Mouse (Mus musculus) stomach, postnatal 0 days (tissue): ENCODE measurements around the gene Cep68. TPM values are rescaled to one million over a fixed set of nuclear protein-coding genes. Genes with fewer than 3 reads are reported as not detected.

Experiments
- ATAC-seq: fragments of 200-750 bp; cut with Nextera tagmentation; 2 replicates; pipeline ENCODE4 v1.8.0; 2017; ENCODE audit not compliant: low FRiP score, low TSS enrichment
- DNase-seq: peaks from one replicate; pipeline ENCODE4 v3.0.0-alpha.2; 2016; ENCODE audit warnings: low spot score
- H3K27ac ChIP-seq: fragments of 300-500 bp; sonication (generic); replicated peaks from 2 replicates; pipeline ENCODE4 v1.5.1; 2014; ENCODE audit warnings: mild to moderate bottlenecking, control low read depth
- H3K27me3 ChIP-seq: fragments of 300-500 bp; sonication (generic); 2 replicates; pipeline ENCODE4 v1.6.1; 2014; ENCODE audit warnings: low read length; ENCODE audit not compliant: control insufficient read depth, insufficient read depth
- H3K36me3 ChIP-seq: fragments of 300-500 bp; sonication (generic); 2 replicates; pipeline ENCODE4 v1.6.1; 2014; ENCODE audit warnings: low read length, mixed read lengths; ENCODE audit not compliant: control insufficient read depth, insufficient read depth
- H3K4me1 ChIP-seq: fragments of 300-500 bp; sonication (generic); replicated peaks from 2 replicates; pipeline ENCODE4 v1.6.1; 2014; ENCODE audit warnings: antibody characterized with exemption; ENCODE audit not compliant: control insufficient read depth, insufficient read depth
- H3K4me2 ChIP-seq: fragments of 300-500 bp; sonication (generic); replicated peaks from 2 replicates; pipeline ENCODE4 v1.6.1; 2014; ENCODE audit warnings: low read depth, mild to moderate bottlenecking, control low read depth, moderate library complexity
- H3K4me3 ChIP-seq: fragments of 300-500 bp; sonication (generic); 2 replicates; pipeline ENCODE4 v1.5.1; 2014; ENCODE audit warnings: low read depth, low read length, control low read depth
- H3K9ac ChIP-seq: fragments of 300-500 bp; sonication (generic); 2 replicates; pipeline ENCODE4 v1.6.1; 2014; ENCODE audit warnings: mild to moderate bottlenecking, low read length, control low read depth, mixed read lengths
- H3K9me3 ChIP-seq: fragments of 300-500 bp; sonication (generic); 2 replicates; pipeline ENCODE4 v1.6.1; 2016; ENCODE audit warnings: low read length; ENCODE audit not compliant: control insufficient read depth
- CTCF ChIP-seq: IDR thresholded peaks from 2 replicates; pipeline ENCODE4 v1.5.1; 2016; ENCODE audit warnings: antibody characterized with exemption, low read depth, mild to moderate bottlenecking, moderate library complexity
- EP300 ChIP-seq: optimal IDR thresholded peaks from 2 replicates; pipeline ENCODE3; 2016; ENCODE audit warnings: antibody characterized with exemption
- WGBS: fragments of 180-500 bp; shearing (Covaris S2); extraction: QIAGEN DNeasy Blood & Tissue Kit; methylation state at CpG from one replicate; pipeline ENCODE4 v1.1.7; 2014; 5-methylcytosine and 5-hydroxymethylcytosine counted together
- polyA plus RNA-seq: library from polyadenylated mRNA; unstranded; fragments of >200 nt; fragmentation: Nextera tagmentation; extraction: Ambion mirVana; gene quantifications from 2 replicates; pipeline ENCODE4 v1.2.1, GENCODE M21; 2015

Gene Cep68
- polyA plus RNA-seq, 1 experiment from 2014 or later: 8.4 TPM

DNA sequence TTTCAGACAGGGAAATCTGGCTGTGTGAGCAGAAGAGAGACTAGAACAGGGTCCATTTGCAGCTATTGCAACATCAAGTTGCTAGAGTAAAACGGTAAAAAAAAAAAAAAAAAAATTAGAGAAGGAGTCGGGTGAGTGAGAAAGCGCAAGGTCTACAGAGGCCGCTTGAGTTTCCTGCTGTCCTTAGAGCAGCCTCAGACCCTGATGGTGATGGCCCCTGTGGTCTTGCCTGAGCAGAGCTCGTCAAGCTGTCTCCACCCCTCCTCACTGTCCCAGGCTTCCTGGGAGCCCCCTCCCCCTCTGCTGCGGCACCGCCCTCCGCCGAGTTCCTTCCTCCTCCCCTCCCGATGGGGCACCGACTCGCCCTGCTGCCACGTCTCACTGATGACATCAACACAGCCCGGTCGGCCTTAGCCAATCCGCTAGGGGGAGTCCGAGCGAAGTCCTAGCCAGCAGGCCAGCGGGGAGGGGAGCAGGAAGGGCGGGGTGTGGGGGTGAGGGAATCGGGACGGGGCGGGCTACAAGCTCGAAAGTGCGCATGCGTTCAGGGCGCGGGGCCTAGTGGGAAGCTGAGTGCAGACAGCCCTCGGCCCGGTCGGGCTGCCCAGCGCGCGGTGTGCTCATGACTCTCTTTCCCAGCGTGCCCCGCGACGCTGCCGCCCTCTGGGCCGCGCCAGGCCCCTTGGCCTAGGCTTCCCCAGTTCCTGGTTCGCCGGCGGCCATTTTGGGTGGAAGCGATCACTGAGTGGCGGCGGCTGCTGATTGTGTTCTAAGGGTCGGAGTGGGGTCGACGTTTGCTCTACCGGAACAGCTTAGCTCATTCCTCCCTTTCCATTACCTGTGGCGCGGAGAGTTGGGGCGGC lies 48.3 kb downstream of the Cep68 start, which contains the start of gene Rab1a:
TSS of gene Rab1a (plus strand) at position 720 of the 863 bp plus-strand sequence.
- peaks cover 10% of the 10 kb centered on the region for H3K4me1 ChIP-seq
- ATAC-seq (peak; percentile 98), DNase-seq (peak; percentile 100)
- peak within 1 kb of the TSS; percentile 100 for H3K27ac ChIP-seq
- WGBS: under 1% methylated on average over 52 of the region's 54 CpGs
- no peaks in the 10 kb centered on the region for H3K9me3 ChIP-seq
- TF ChIP-seq EP300 (no peak), CTCF (peak; percentile 91)
- H3K27me3 ChIP-seq: no peaks in the 10 kb centered on the region
- no peaks in the 10 kb centered on the region for H3K36me3 ChIP-seq
- peak within 1 kb of the TSS; percentile 70 for H3K4me2 ChIP-seq
- peak within 1 kb of the TSS; percentile 100 for H3K4me3 ChIP-seq
- peak within 1 kb of the TSS; percentile 100 for H3K9ac ChIP-seq

DNA sequence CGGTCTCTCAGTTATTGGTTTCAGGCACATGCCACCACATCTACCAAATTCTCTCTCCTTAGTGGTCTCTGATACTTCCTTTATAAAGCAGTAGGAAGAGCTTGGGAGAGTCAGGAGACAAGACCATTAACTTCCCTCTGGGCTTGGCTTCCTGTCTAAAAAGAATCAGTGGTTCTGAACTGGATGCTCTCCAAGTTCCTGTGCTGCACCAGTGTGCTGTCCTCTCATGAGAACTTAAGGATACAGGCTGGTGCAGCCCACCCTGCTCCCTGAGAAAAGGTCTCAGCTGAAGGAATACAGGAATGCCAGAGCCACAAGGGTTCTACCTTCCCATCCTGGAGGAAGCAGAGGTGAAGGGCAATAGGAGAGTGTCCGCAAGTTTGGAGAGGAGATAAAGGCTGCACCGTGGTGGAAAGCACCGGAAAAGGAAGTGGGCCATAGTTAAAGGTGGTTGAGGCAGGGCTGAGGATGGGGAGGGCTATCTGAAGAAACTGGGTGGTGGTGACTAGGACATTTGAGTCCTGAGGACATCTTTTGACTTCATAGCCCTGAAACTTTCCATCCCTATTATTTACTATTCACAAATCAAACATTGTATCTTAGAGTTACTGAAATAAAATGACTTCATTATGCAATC lies 56.0 kb downstream of the Cep68 start:
- H3K4me3 ChIP-seq: no peak overlapping the region
- DNase-seq: no peak
- no peak for ATAC-seq
- H3K9me3 ChIP-seq: no peaks in the 10 kb centered on the region
- no peak overlapping the region for H3K4me2 ChIP-seq
- H3K4me1 ChIP-seq: no peaks in the 10 kb centered on the region
- H3K27me3 ChIP-seq: no peaks in the 10 kb centered on the region
- H3K27ac ChIP-seq: no peak overlapping the region
- TF ChIP-seq CTCF (no peak), EP300 (no peak)
- no peak overlapping the region for H3K9ac ChIP-seq
- no peaks in the 10 kb centered on the region for H3K36me3 ChIP-seq
- WGBS: 82% methylated on average over 4 of the region's 4 CpGs

DNA sequence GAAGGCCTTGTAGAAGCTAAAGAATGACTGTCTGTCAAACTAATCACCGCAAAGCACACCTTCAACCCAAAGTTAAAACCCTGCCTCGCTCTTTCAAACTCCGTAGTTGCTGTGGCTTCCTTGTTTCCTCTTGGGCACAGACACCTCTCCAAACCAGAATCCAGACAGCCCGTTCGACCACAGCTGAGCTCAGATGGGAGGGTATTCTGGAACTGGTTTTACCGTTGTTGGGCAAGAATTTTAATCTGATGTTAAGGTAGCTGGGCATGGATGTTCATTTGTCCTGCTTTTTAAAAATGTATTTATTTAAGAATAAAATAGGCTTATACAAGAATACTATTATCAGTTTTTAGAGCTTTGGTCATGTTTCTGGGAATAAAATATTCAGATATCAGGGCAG lies 62.0 kb downstream of the Cep68 start:
- WGBS: 50% methylated on average over 6 of the region's 6 CpGs
- no peaks in the 10 kb centered on the region for H3K9me3 ChIP-seq
- H3K27ac ChIP-seq: no peak overlapping the region
- H3K9ac ChIP-seq: no peak overlapping the region
- H3K4me2 ChIP-seq: no peak overlapping the region
- no peaks in the 10 kb centered on the region for H3K36me3 ChIP-seq
- ATAC-seq: no peak
- no peak for DNase-seq
- no peaks in the 10 kb centered on the region for H3K27me3 ChIP-seq
- no peaks in the 10 kb centered on the region for H3K4me1 ChIP-seq
- TF ChIP-seq CTCF: no peak
- no peak for TF ChIP-seq EP300
- H3K4me3 ChIP-seq: no peak overlapping the region

Other genes with a start within 250 kb of the Cep68 start
- 87.1 and 94.7 TPM in 2 replicates for gene Actr2, start 136.5 kb downstream of the Cep68 start, polyA plus RNA-seq
- gene Rab1a, start 48.0 kb downstream of the Cep68 start, polyA plus RNA-seq: 287 and 295 TPM in 2 replicates
- gene Slc1a4, start 83.3 kb upstream of the Cep68 start, polyA plus RNA-seq: 7.2 and 8.7 TPM in 2 replicates